In genomic region chr5:122379374-122380155, GRCm38 (mm10) we compare ENCODE assay signal across 9 mouse cellular contexts. TPM values are rescaled to one million over a fixed set of nuclear protein-coding genes. Genes with fewer than 3 reads are reported as not detected.
DNase-seq lines count a peak whose midpoint lies in the region; ATAC-seq lines count a peak whose summit lies in the region.
"Had no signal": no experiment of that assay in that cellular context is flagged by ENCODE, and none has a peak within 500 bp of the region (broad histone marks: within the 10 kb centered on the region; RNA-seq: fewer than 3 reads in every experiment).

No protein-coding gene starts in this region.

- H3K4me1 ChIP-seq in intestine, embryonic 15.5 days (replicated peaks): no peaks in the 10 kb centered on the region

- no peak overlapping the region for H3K4me3 ChIP-seq in intestine, embryonic 15.5 days (replicated peaks)

- H3K4me2 ChIP-seq in intestine, embryonic 15.5 days (replicated peaks): no peak overlapping the region

- H3K9me3 ChIP-seq in intestine, embryonic 15.5 days: no peaks in the 10 kb centered on the region

- H3K9ac ChIP-seq in intestine, embryonic 15.5 days: no peak overlapping the region

- WGBS in intestine, embryonic 15.5 days: 50% methylated on average over 11 of the region's 11 CpGs

- H3K27ac ChIP-seq in intestine, embryonic 15.5 days: no peak overlapping the region

- peak; percentile 61 for ATAC-seq in intestine, embryonic 15.5 days
- ATAC-seq: Patski had no signal

- intact Hi-C loops in heart, postnatal 25 days (cut with DNase I): no loop called here
- intact Hi-C loops in left cerebral cortex, postnatal 14 days (cut with DNase I): no loop called here

- H3K27me3 ChIP-seq in intestine, embryonic 15.5 days (replicated peaks): no peaks in the 10 kb centered on the region
- H3K27me3 ChIP-seq: Patski had no signal

- peak; percentile 68 to 80 for DNase-seq in heart, adult 18-20 months
- DNase-seq in heart, postnatal 25 days (ENCODE audit: low spot score): no peak
- DNase-seq in cerebellum, adult 9-11 months: peak; percentile 88
- peak; percentile 71 to 79 for DNase-seq in frontal cortex, postnatal 10 days (ENCODE audit: low spot score in 2 of 2)
- DNase-seq in left cerebral cortex, postnatal 14 days (ENCODE audit: low spot score in 2 of 2): peak; percentile 83 to 95
- DNase-seq in mesoderm, embryonic 11.5 days (ENCODE audit: low read depth, low spot score): peak; percentile 79
- DNase-seq in skeletal muscle tissue, adult 2 months (ENCODE audit: low read depth, low spot score): peak; percentile 60

- H3K36me3 ChIP-seq in intestine, embryonic 15.5 days: peaks cover 17% of the 10 kb centered on the region; the same call in 1 of the 2 replicates

RNA-seq across cellular contexts. Expression of gene Fam216a, which starts 7.4 kb away (rescaled TPM):
- total RNA-seq in heart, adult 18-20 months (2021): 10 to 100 TPM in 1 of 2 experiments, 1 to 10 TPM in 1; 9.7 to 11.9 TPM
- total RNA-seq in heart, postnatal 25 days (2021): 10 to 100 TPM; 11.3 to 15.6 TPM
- polyA plus RNA-seq in intestine, embryonic 15.5 days (2015; fragmentation: Nextera tagmentation; extraction: Ambion mirVana): 44.0 and 48.0 TPM in 2 replicates
- 10 to 100 TPM; 74.2 to 77.6 TPM for total RNA-seq in left cerebral cortex, postnatal 14 days (2021)

RNA-seq across cellular contexts. Expression of gene Gpn3, which starts 7.9 kb away (rescaled TPM):
- total RNA-seq in heart, adult 18-20 months (2021): 10 to 100 TPM; 31.8 to 33.0 TPM
- total RNA-seq in heart, postnatal 25 days (2021): 10 to 100 TPM; 22.9 to 26.6 TPM
- polyA plus RNA-seq in intestine, embryonic 15.5 days (2015; fragmentation: Nextera tagmentation; extraction: Ambion mirVana): 62.9 and 67.2 TPM in 2 replicates
- 10 to 100 TPM; 23.4 to 25.7 TPM for total RNA-seq in left cerebral cortex, postnatal 14 days (2021)

RNA-seq across cellular contexts. Expression of gene Arpc3, which starts 12.1 kb away (rescaled TPM):
- 10 to 100 TPM; 92.8 to 97.7 TPM for total RNA-seq in heart, adult 18-20 months (2021)
- total RNA-seq in heart, postnatal 25 days (2021): 10 to 100 TPM; 93.0 to 94.1 TPM
- 128 and 138 TPM in 2 replicates for polyA plus RNA-seq in intestine, embryonic 15.5 days (2015; fragmentation: Nextera tagmentation; extraction: Ambion mirVana)
- 100 to 1,000 TPM; 250 to 273 TPM for total RNA-seq in left cerebral cortex, postnatal 14 days (2021)

RNA-seq across cellular contexts. Expression of gene Vps29, which starts 25.4 kb away (rescaled TPM):
- 100 to 1,000 TPM in 1 of 2 experiments, 10 to 100 TPM in 1; 99.3 to 111 TPM for total RNA-seq in heart, adult 18-20 months (2021)
- total RNA-seq in heart, postnatal 25 days (2021): 10 to 100 TPM; 82.6 to 89.5 TPM
- polyA plus RNA-seq in intestine, embryonic 15.5 days (2015; fragmentation: Nextera tagmentation; extraction: Ambion mirVana): 268 and 278 TPM in 2 replicates
- total RNA-seq in left cerebral cortex, postnatal 14 days (2021): 100 to 1,000 TPM; 200 to 203 TPM

RNA-seq across cellular contexts. Expression of gene Rad9b, which starts 25.5 kb away (rescaled TPM):
- 1 to 10 TPM in 1 of 2 experiments, under 1 TPM in 1; 0.52 to 2.1 TPM for total RNA-seq in heart, adult 18-20 months (2021)
- 1 to 10 TPM in 1 of 2 experiments, under 1 TPM in 1; 0.36 to 1.6 TPM for total RNA-seq in heart, postnatal 25 days (2021)
- polyA plus RNA-seq in intestine, embryonic 15.5 days (2015; fragmentation: Nextera tagmentation; extraction: Ambion mirVana): 8.6 and 9.2 TPM in 2 replicates
- total RNA-seq in left cerebral cortex, postnatal 14 days (2021): 1 to 10 TPM; 3.0 to 3.7 TPM

Comparison
In these comparisons a context has a peak if more than half of its experiments do, and no peak if none do; other contexts are left out.
1. RNA of gene Fam216a, which starts 7.4 kb away (total RNA-seq): 74.2 to 77.6 TPM in left cerebral cortex, postnatal 14 days; 11.3 to 15.6 TPM in heart, postnatal 25 days and 9.7 to 11.9 TPM in heart, adult 18-20 months; every median in the first group is over 4 times any median in the second.